In genomic region chr4:90218520-90218919, GRCm38 (mm10) we compare ENCODE assay signal across 38 mouse cellular contexts. TPM values are rescaled to one million over a fixed set of nuclear protein-coding genes. Genes with fewer than 3 reads are reported as not detected.
"Had no signal": no experiment of that assay in that cellular context is flagged by ENCODE, and none has a peak within 500 bp of the region (broad histone marks: within the 10 kb centered on the region; RNA-seq: fewer than 3 reads in every experiment).

Zfp352 (plus strand) TSS chr4:90218820.

- ATAC-seq: liver, embryonic 12.5 days; liver, postnatal 0 days; lung, postnatal 0 days; midbrain, embryonic 13.5 days; midbrain, embryonic 15.5 days; midbrain, embryonic 16.5 days had no signal

- H3K4me3 ChIP-seq: left cerebral cortex, adult 2 months; limb, embryonic 10.5 days; limb, embryonic 12.5 days; limb, embryonic 13.5 days; limb, embryonic 15.5 days; liver, embryonic 12.5 days; liver, embryonic 13.5 days; liver, embryonic 15.5 days; lung, embryonic 15.5 days; megakaryocyte, embryonic 14.5 days; midbrain, embryonic 10.5 days; midbrain, embryonic 12.5 days; midbrain, embryonic 13.5 days; midbrain, embryonic 15.5 days; myocyte; neural tube, embryonic 12.5 days had no signal

- H3K27ac ChIP-seq: left cerebral cortex, adult 2 months; limb, embryonic 10.5 days; limb, embryonic 12.5 days; limb, embryonic 13.5 days; limb, embryonic 15.5 days; liver, embryonic 12.5 days; liver, embryonic 13.5 days; liver, embryonic 14.5 days; liver, embryonic 15.5 days; lung, embryonic 15.5 days; macrophage; midbrain, embryonic 10.5 days; midbrain, embryonic 12.5 days; midbrain, embryonic 13.5 days; midbrain, embryonic 15.5 days; neural tube, embryonic 12.5 days had no signal

- DNase-seq: left cerebral cortex, postnatal 4 days; liver; liver, embryonic 13.5 days; liver, postnatal 0 days; lung, adult 18-20 months; lung, adult 2 months; lung, embryonic 14.5 days; lung, postnatal 10 days; lung, postnatal 14 days; lung, postnatal 36 days; lung, postnatal 4 days had no signal

- H3K4me1 ChIP-seq: limb, embryonic 10.5 days; limb, embryonic 12.5 days; limb, embryonic 13.5 days; limb, embryonic 15.5 days; liver, embryonic 12.5 days; liver, embryonic 13.5 days; liver, embryonic 15.5 days; lung, embryonic 15.5 days; megakaryocyte, embryonic 14.5 days; midbrain, embryonic 10.5 days; midbrain, embryonic 12.5 days; midbrain, embryonic 13.5 days; midbrain, embryonic 15.5 days; neural tube, embryonic 12.5 days had no signal

- H3K27me3 ChIP-seq: limb, embryonic 12.5 days; limb, embryonic 13.5 days; limb, embryonic 15.5 days; liver, embryonic 12.5 days; liver, embryonic 13.5 days; liver, embryonic 15.5 days; lung, embryonic 15.5 days; megakaryocyte, embryonic 14.5 days; midbrain, embryonic 12.5 days; midbrain, embryonic 13.5 days; midbrain, embryonic 15.5 days; neural tube, embryonic 12.5 days had no signal

- H3K4me2 ChIP-seq: limb, embryonic 12.5 days; limb, embryonic 13.5 days; limb, embryonic 15.5 days; liver, embryonic 11.5 days; liver, embryonic 12.5 days; liver, embryonic 13.5 days; liver, embryonic 15.5 days; lung, embryonic 14.5 days; lung, embryonic 15.5 days; midbrain, embryonic 12.5 days; midbrain, embryonic 13.5 days; midbrain, embryonic 15.5 days; neural tube, embryonic 12.5 days had no signal

- H3K36me3 ChIP-seq: limb, embryonic 10.5 days; limb, embryonic 12.5 days; limb, embryonic 13.5 days; limb, embryonic 15.5 days; liver, embryonic 12.5 days; liver, embryonic 13.5 days; liver, embryonic 15.5 days; lung, embryonic 15.5 days; midbrain, embryonic 10.5 days; midbrain, embryonic 12.5 days; midbrain, embryonic 13.5 days; midbrain, embryonic 15.5 days; neural tube, embryonic 12.5 days had no signal

- H3K9ac ChIP-seq: limb, embryonic 12.5 days; limb, embryonic 13.5 days; limb, embryonic 15.5 days; liver, embryonic 12.5 days; liver, embryonic 13.5 days; liver, embryonic 14.5 days; liver, embryonic 15.5 days; liver, postnatal 0 days; lung, embryonic 14.5 days; lung, embryonic 15.5 days; midbrain, embryonic 12.5 days; midbrain, embryonic 13.5 days; midbrain, embryonic 15.5 days; neural tube, embryonic 12.5 days had no signal

- H3K9me3 ChIP-seq: limb, embryonic 10.5 days; limb, embryonic 12.5 days; limb, embryonic 15.5 days; liver, embryonic 12.5 days; liver, embryonic 13.5 days; liver, embryonic 15.5 days; lung, embryonic 15.5 days; midbrain, embryonic 10.5 days; midbrain, embryonic 12.5 days; midbrain, embryonic 13.5 days; midbrain, embryonic 15.5 days; neural tube, embryonic 12.5 days had no signal

RNA-seq across cellular contexts. Expression of gene Zfp352, which starts in this region (rescaled TPM):
- polyA plus RNA-seq: limb, embryonic 10.5 days; limb, embryonic 11.5 days; limb, embryonic 12.5 days; limb, embryonic 13.5 days; limb, embryonic 14.5 days; limb, embryonic 15.5 days; liver, adult 2 months; liver, embryonic 11.5 days; liver, embryonic 12.5 days; liver, embryonic 13.5 days; liver, embryonic 14.5 days; liver, embryonic 15.5 days; liver, embryonic 16.5 days; liver, postnatal 0 days; lung, adult 2 months; lung, embryonic 14.5 days; lung, embryonic 15.5 days; lung, embryonic 16.5 days; lung, postnatal 0 days; macrophage; midbrain, embryonic 10.5 days; midbrain, embryonic 12.5 days; midbrain, embryonic 13.5 days; midbrain, embryonic 15.5 days; midbrain, embryonic 16.5 days; midbrain, postnatal 0 days; myocyte; neural tube, embryonic 11.5 days; neural tube, embryonic 12.5 days had no signal
